ENCODE assay signal across 19 mouse cellular contexts in the genomic region with DNA sequence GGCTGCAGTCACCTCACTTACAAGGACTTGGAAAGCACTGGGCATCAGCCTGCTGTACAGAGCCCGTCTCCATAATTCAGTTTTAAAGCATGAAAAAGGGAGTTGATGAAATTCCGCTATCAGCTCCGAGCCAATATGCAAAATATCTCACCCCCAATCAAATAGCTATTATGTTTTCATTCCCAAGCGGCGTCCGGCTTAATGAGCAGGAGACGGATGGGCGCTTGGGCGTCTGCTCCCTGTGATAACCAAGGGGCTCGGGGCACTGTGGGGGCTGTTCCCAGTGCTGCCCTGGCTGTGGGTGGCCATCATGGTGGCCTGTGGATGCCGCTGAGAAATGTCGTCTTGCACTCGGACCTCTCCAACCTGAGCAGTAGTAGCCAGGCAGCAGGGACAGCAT. TPM values are rescaled to one million over a fixed set of nuclear protein-coding genes. Genes with fewer than 3 reads are reported as not detected.
DNase-seq lines count a peak whose midpoint lies in the region; ATAC-seq and TF ChIP-seq lines count a peak whose summit lies in the region.
"Had no signal": no experiment of that assay in that cellular context is flagged by ENCODE, and none has a peak within 500 bp of the region (broad histone marks: within the 10 kb centered on the region; RNA-seq: fewer than 3 reads in every experiment).

No protein-coding gene starts in this region.

- DNase-seq in heart, adult 11 months, result no peak
- DNase-seq in midbrain, embryonic 11.5 days (ENCODE audit: low spot score, missing footprints), result no peak
- DNase-seq in midbrain, postnatal 0 days (ENCODE audit: low spot score), result no peak
- DNase-seq in cerebellum, postnatal 14 days, result no peak
- DNase-seq: adrenal gland, adult 2 months; cerebellum, adult 2 months; heart, postnatal 14 days; kidney, adult 11 months; kidney, postnatal 10 days; thymus, adult 2 months had no signal

- H3K4me1 ChIP-seq in heart, embryonic 14.5 days (ENCODE audit: control insufficient read depth in 2 of 2, insufficient read depth in 2 of 2, low read length in 2 of 2), result peaks cover 80 to 85% of the 10 kb centered on the region in 2 experiments
- peaks cover 15% of the 10 kb centered on the region for H3K4me1 ChIP-seq in midbrain, embryonic 11.5 days (ENCODE audit: control insufficient read depth, insufficient read depth, low read length)
- no peaks in the 10 kb centered on the region for H3K4me1 ChIP-seq in midbrain, postnatal 0 days (ENCODE audit: insufficient read depth, low read length)
- H3K4me1 ChIP-seq in liver, embryonic 12.5 days, result peaks cover 100% of the 10 kb centered on the region
- peaks cover 33% of the 10 kb centered on the region for H3K4me1 ChIP-seq in midbrain, embryonic 15.5 days

- 0 out of 2 replicates have a peak overlapping the region, but pooled peaks have one; percentile 31 for H3K4me2 ChIP-seq in heart, embryonic 14.5 days (ENCODE audit: low read length)
- no peak overlapping the region for H3K4me2 ChIP-seq in midbrain, embryonic 11.5 days
- H3K4me2 ChIP-seq in midbrain, postnatal 0 days (ENCODE audit: low read depth, low read length, poor library complexity, severe bottlenecking), result no peak overlapping the region
- H3K4me2 ChIP-seq in liver, embryonic 12.5 days, result peak overlapping the region; percentile 97
- no peak overlapping the region for H3K4me2 ChIP-seq in midbrain, embryonic 15.5 days
- H3K4me2 ChIP-seq: embryonic facial prominence, embryonic 13.5 days; limb, embryonic 15.5 days had no signal

- no peak for ATAC-seq in heart, embryonic 14.5 days (ENCODE audit: insufficient number of reproducible peaks, insufficient read depth, low FRiP score, low read depth)
- no peak for ATAC-seq in midbrain, embryonic 11.5 days (ENCODE audit: low FRiP score)
- no peak for ATAC-seq in midbrain, postnatal 0 days (ENCODE audit: low FRiP score)
- no peak for ATAC-seq in liver, embryonic 12.5 days
- no peak for ATAC-seq in midbrain, embryonic 15.5 days (replicated peaks)
- ATAC-seq: forebrain, embryonic 14.5 days had no signal

- H3K27ac ChIP-seq in heart, embryonic 14.5 days (replicated peaks in 1 of 2; ENCODE audit: control insufficient read depth in 1 of 2, insufficient read depth in 1 of 2, low read depth in 2 of 2, low read length in 2 of 2), result peak overlapping the region; percentile 84 to 92
- 0 out of 2 replicates have a peak overlapping the region, but pooled peaks have one; percentile 5 for H3K27ac ChIP-seq in midbrain, embryonic 11.5 days (ENCODE audit: low read depth, low read length)
- H3K27ac ChIP-seq in midbrain, postnatal 0 days (ENCODE audit: low read depth, low read length), result no peak overlapping the region
- peak overlapping the region; percentile 97 for H3K27ac ChIP-seq in liver, embryonic 12.5 days
- peak overlapping the region; percentile 65 for H3K27ac ChIP-seq in midbrain, embryonic 15.5 days
- H3K27ac ChIP-seq: embryonic facial prominence, embryonic 13.5 days; limb, embryonic 15.5 days had no signal

- peaks cover 22% of the 10 kb centered on the region for H3K36me3 ChIP-seq in heart, embryonic 14.5 days (ENCODE audit: control insufficient read depth, insufficient read depth, low read length)
- H3K36me3 ChIP-seq in midbrain, embryonic 11.5 days (ENCODE audit: control insufficient read depth, insufficient read depth, low read length), result no peaks in the 10 kb centered on the region
- H3K36me3 ChIP-seq in midbrain, postnatal 0 days (ENCODE audit: insufficient read depth, low read length), result no peaks in the 10 kb centered on the region
- H3K36me3 ChIP-seq in liver, embryonic 12.5 days, result peaks cover 93% of the 10 kb centered on the region
- H3K36me3 ChIP-seq in midbrain, embryonic 15.5 days (replicated peaks), result no peaks in the 10 kb centered on the region
- H3K36me3 ChIP-seq: embryonic facial prominence, embryonic 13.5 days; limb, embryonic 15.5 days had no signal

- no peak overlapping the region for H3K4me3 ChIP-seq in heart, embryonic 14.5 days (ENCODE audit: control insufficient read depth in 1 of 2, insufficient read depth in 1 of 2, low read depth in 1 of 2, low read length in 2 of 2)
- no peak overlapping the region for H3K4me3 ChIP-seq in midbrain, embryonic 11.5 days (ENCODE audit: low read depth, low read length)
- no peak overlapping the region for H3K4me3 ChIP-seq in midbrain, postnatal 0 days (ENCODE audit: low read depth, low read length)
- H3K4me3 ChIP-seq in liver, embryonic 12.5 days, result no peak overlapping the region
- H3K4me3 ChIP-seq in midbrain, embryonic 15.5 days, result no peak overlapping the region
- H3K4me3 ChIP-seq: embryonic facial prominence, embryonic 13.5 days; limb, embryonic 15.5 days had no signal

- no peak for TF ChIP-seq CTCF in midbrain, postnatal 0 days (IDR thresholded peaks at IDR 0.05)

- H3K9me3 ChIP-seq in heart, embryonic 14.5 days (ENCODE audit: control insufficient read depth, low read length), result no peaks in the 10 kb centered on the region
- H3K9me3 ChIP-seq in midbrain, embryonic 11.5 days (ENCODE audit: control insufficient read depth, low read length), result no peaks in the 10 kb centered on the region
- H3K9me3 ChIP-seq in midbrain, postnatal 0 days (ENCODE audit: low read length), result no peaks in the 10 kb centered on the region
- no peaks in the 10 kb centered on the region for H3K9me3 ChIP-seq in liver, embryonic 12.5 days (replicated peaks)
- H3K9me3 ChIP-seq in midbrain, embryonic 15.5 days, result no peaks in the 10 kb centered on the region
- H3K9me3 ChIP-seq: embryonic facial prominence, embryonic 13.5 days; limb, embryonic 15.5 days had no signal

- H3K27me3 ChIP-seq in heart, embryonic 14.5 days (ENCODE audit: control insufficient read depth, insufficient read depth, low read length), result no peaks in the 10 kb centered on the region
- no peaks in the 10 kb centered on the region for H3K27me3 ChIP-seq in midbrain, embryonic 11.5 days (ENCODE audit: control insufficient read depth, insufficient read depth, low read length)
- H3K27me3 ChIP-seq in midbrain, postnatal 0 days (ENCODE audit: insufficient read depth, low read length), result no peaks in the 10 kb centered on the region
- H3K27me3 ChIP-seq in liver, embryonic 12.5 days (replicated peaks), result no peaks in the 10 kb centered on the region
- H3K27me3 ChIP-seq in midbrain, embryonic 15.5 days (replicated peaks), result no peaks in the 10 kb centered on the region
- H3K27me3 ChIP-seq: embryonic facial prominence, embryonic 13.5 days; limb, embryonic 15.5 days had no signal

- peak overlapping the region; percentile 28; the same call in 1 of the 2 replicates for H3K9ac ChIP-seq in heart, embryonic 14.5 days (ENCODE audit: low read length)
- H3K9ac ChIP-seq in midbrain, embryonic 11.5 days (ENCODE audit: low read length), result no peak overlapping the region
- no peak overlapping the region for H3K9ac ChIP-seq in midbrain, postnatal 0 days (replicated peaks; ENCODE audit: low read length, poor library complexity, severe bottlenecking)
- H3K9ac ChIP-seq in liver, embryonic 12.5 days, result peak overlapping the region; percentile 61
- H3K9ac ChIP-seq in midbrain, embryonic 15.5 days, result no peak overlapping the region
- H3K9ac ChIP-seq: embryonic facial prominence, embryonic 13.5 days; limb, embryonic 15.5 days had no signal

- 70% methylated on average over 13 of the region's 13 CpGs for WGBS in heart, embryonic 14.5 days
- WGBS in midbrain, embryonic 11.5 days, result 84% methylated on average over 13 of the region's 13 CpGs
- WGBS in midbrain, postnatal 0 days, result 60% methylated on average over 13 of the region's 13 CpGs
- WGBS in liver, embryonic 12.5 days (ENCODE audit: insufficient replicate concordance), result 73% methylated on average over 13 of the region's 13 CpGs
- WGBS in midbrain, embryonic 15.5 days, result 70% methylated on average over 13 of the region's 13 CpGs

RNA-seq across cellular contexts. Expression of a gene that starts 19.1 kb away (rescaled TPM):
- polyA plus RNA-seq in heart, embryonic 14.5 days (2014; fragmentation: Nextera tagmentation; extraction: Ambion mirVana), result 4.4 and 6.1 TPM in 2 replicates
- polyA plus RNA-seq in midbrain, embryonic 11.5 days (2014; fragmentation: Nextera tagmentation; extraction: Ambion mirVana), result 1.6 and 1.8 TPM in 2 replicates
- total RNA-seq in midbrain, postnatal 0 days (2014; rRNA removed), result 19.6 and 28.6 TPM in 2 replicates
- polyA plus RNA-seq in midbrain, postnatal 0 days (2015; fragmentation: Nextera tagmentation; extraction: Ambion mirVana), result 1.2 TPM in 2 replicates
- polyA plus RNA-seq in liver, embryonic 12.5 days (2016; fragmentation: Nextera tagmentation; extraction: Ambion mirVana), result 27.6 and 28.4 TPM in 2 replicates
- 1.5 and 1.8 TPM in 2 replicates for polyA plus RNA-seq in midbrain, embryonic 15.5 days (2015; fragmentation: Nextera tagmentation; extraction: Ambion mirVana)

RNA-seq across cellular contexts. Expression of a gene that starts 59.5 kb away (rescaled TPM):
- polyA plus RNA-seq in heart, embryonic 14.5 days (2014; fragmentation: Nextera tagmentation; extraction: Ambion mirVana), result not detected in 2 replicates
- polyA plus RNA-seq in midbrain, embryonic 11.5 days (2014; fragmentation: Nextera tagmentation; extraction: Ambion mirVana), result not detected in 2 replicates
- total RNA-seq in midbrain, postnatal 0 days (2014; rRNA removed), result 0.93 and 3.5 TPM in 2 replicates
- polyA plus RNA-seq in midbrain, postnatal 0 days (2015; fragmentation: Nextera tagmentation; extraction: Ambion mirVana), result 0.15 and 0.37 TPM in 2 replicates
- polyA plus RNA-seq in liver, embryonic 12.5 days (2016; fragmentation: Nextera tagmentation; extraction: Ambion mirVana), result not detected in 2 replicates
- polyA plus RNA-seq in midbrain, embryonic 15.5 days (2015; fragmentation: Nextera tagmentation; extraction: Ambion mirVana), result not detected in 2 replicates
- total RNA-seq: adrenal gland, adult 2 months; gastrocnemius, adult 18-20 months; heart, postnatal 14 days; monocyte, adult 5-6 weeks had no signal
- polyA plus RNA-seq: adrenal gland, adult 2 months; forebrain, embryonic 14.5 days; neural tube, embryonic 14.5 days had no signal

Comparison
In these comparisons a context has a peak if more than half of its experiments do, and no peak if none do; other contexts are left out.
1. H3K4me2 ChIP-seq: peak in heart, embryonic 14.5 days (single experiment) and liver, embryonic 12.5 days (single experiment); none in midbrain, embryonic 11.5 days (single experiment), midbrain, postnatal 0 days (single experiment) and midbrain, embryonic 15.5 days (single experiment).
2. H3K9ac ChIP-seq: peak in heart, embryonic 14.5 days (single experiment) and liver, embryonic 12.5 days (single experiment); none in midbrain, embryonic 11.5 days (single experiment), midbrain, postnatal 0 days (single experiment) and midbrain, embryonic 15.5 days (single experiment).